Mouse (Mus musculus) heart, adult 2 months (tissue): Measurements from ENCODE around the gene Abcg4.

ENCODE experiments used
- CTCF ChIP-seq: fragments of 200-600 bp; IDR thresholded peaks from 2 replicates; pipeline ENCODE4 v1.8.1; 2022; ENCODE audit warnings: antibody characterized with exemption, mild to moderate bottlenecking, moderate library complexity
- EP300 ChIP-seq: fragments of 200-500 bp; IDR thresholded peaks from 2 replicates; pipeline ENCODE4 v1.6.1; 2011; ENCODE audit warnings: low read depth, low read length, control low read depth; ENCODE audit not compliant: insufficient read depth
- POLR2A ChIP-seq: fragments of 200-500 bp; IDR thresholded peaks from 2 replicates; pipeline ENCODE4 v1.6.1; 2011; ENCODE audit warnings: mild to moderate bottlenecking, low read depth, low read length, control low read depth; ENCODE audit not compliant: insufficient read depth

DNA sequence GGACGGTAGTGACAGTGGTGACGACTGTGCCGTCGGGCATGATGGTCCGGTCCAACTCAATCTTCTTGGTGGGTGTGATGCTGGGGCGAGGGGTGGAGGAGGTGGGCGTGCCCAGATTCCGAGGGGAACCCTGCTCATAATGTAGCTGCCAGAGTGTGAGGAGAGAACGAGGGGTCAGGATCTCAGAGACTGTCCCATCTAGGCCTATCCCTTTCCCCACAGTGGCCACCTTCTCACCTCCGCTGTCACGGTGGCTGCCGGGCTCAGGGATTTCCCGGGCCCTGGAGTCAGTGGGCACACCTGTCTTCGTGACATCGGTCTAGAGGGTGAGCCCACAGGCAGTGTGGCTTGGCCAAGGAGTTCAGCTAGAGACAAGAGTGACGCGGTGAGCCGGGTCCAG lies 26.5 kb upstream of the Abcg4 start:
- no peak for TF ChIP-seq CTCF
- no peak for TF ChIP-seq POLR2A
- TF ChIP-seq EP300: no peak
